Mouse (Mus musculus) erythroblast, embryonic 14.5 days (primary cell): ENCODE data around the gene Cdc7.

Experiments
- GATA1 ChIP-seq: IDR thresholded peaks from 2 replicates; pipeline ENCODE4 v1.6.1; 2012; ENCODE audit warnings: low read length, inconsistent platforms, mixed read lengths
- TAL1 ChIP-seq: IDR thresholded peaks from 3 replicates; pipeline ENCODE4 v1.6.1; 2012; ENCODE audit warnings: low read length, inconsistent platforms, mixed read lengths

GRCm38 (mm10) chr5:106926369-106926686 is 37.8 kb upstream of the Cdc7 start:
- TF ChIP-seq TAL1: no peak
- TF ChIP-seq GATA1: no peak
